Mouse (Mus musculus): ENCODE data around the gene Tas2r136. TPM values are rescaled to one million over a fixed set of nuclear protein-coding genes. Genes with fewer than 3 reads are reported as not detected.

Tas2r136 gene
- polyA plus RNA-seq (2014; fragmentation: Nextera tagmentation; extraction: Ambion mirVana) = not detected in 2 replicates

DNA sequence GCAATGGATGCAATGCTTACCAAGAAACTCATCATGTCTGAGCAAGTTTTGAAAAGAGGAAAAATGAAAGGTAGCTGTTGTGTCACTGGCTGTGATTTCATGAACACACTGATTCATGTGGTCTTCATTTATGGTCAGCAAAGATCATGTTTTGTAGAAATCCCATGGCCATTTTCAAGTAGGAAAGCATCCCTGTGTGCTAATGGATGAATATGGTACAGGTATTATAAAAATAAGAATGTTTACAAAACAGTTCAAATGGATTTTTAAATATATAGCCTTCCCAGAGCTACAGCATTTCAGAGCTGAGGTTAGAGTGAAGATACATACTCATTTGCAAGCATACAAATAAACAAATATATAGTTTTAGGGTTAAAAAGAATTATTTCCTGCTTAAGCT lies at the start of gene Tas2r136:
Tas2r136 (minus strand) TSS at position 101 of the 400 bp plus-strand sequence.
- Histone ChIP-seq H3K9ac (ENCODE audit: low read length) (no peak within 1 kb of the TSS), H3K9me3 (replicated peaks; ENCODE audit: control insufficient read depth, low read length) (no peaks in the 10 kb centered on the region), H3K27ac (ENCODE audit: low read depth, low read length) (no peak within 1 kb of the TSS), H3K27me3 (replicated peaks; ENCODE audit: control insufficient read depth, insufficient read depth, low read length) (no peaks in the 10 kb centered on the region), H3K4me3 (ENCODE audit: low read depth, low read length) (no peak within 1 kb of the TSS), H3K36me3 (ENCODE audit: control insufficient read depth, insufficient read depth, low read length) (no peaks in the 10 kb centered on the region), H3K4me2 (ENCODE audit: low read length) (no peak within 1 kb of the TSS), H3K4me1 (ENCODE audit: control insufficient read depth, insufficient read depth, low read length) (no peaks in the 10 kb centered on the region)
- DNase-seq (ENCODE audit: low spot score) (no peak), ATAC-seq (no peak)

- Histone ChIP-seq H3K27me3 (replicated peaks; ENCODE audit: control insufficient read depth, insufficient read depth, low read length) (no peaks in the 10 kb centered on the region), H3K36me3 (ENCODE audit: control insufficient read depth, insufficient read depth, low read length) (no peaks in the 10 kb centered on the region), H3K27ac (ENCODE audit: low read depth, low read length) (no peak within 1 kb of the TSS), H3K9ac (ENCODE audit: low read length) (no peak within 1 kb of the TSS), H3K4me3 (ENCODE audit: low read depth, low read length) (no peak within 1 kb of the TSS), H3K9me3 (replicated peaks; ENCODE audit: control insufficient read depth, low read length) (no peaks in the 10 kb centered on the region), H3K4me2 (ENCODE audit: low read length) (no peak within 1 kb of the TSS), H3K4me1 (ENCODE audit: control insufficient read depth, insufficient read depth, low read length) (no peaks in the 10 kb centered on the region)
- WGBS = 96% methylated on average over 1 of the region's 1 CpGs
- DNase-seq (ENCODE audit: low spot score) (no peak), ATAC-seq (no peak)
These were observed 24.6 kb upstream of the Tas2r136 start, which contains the start of gene Tas2r117 for GRCm38 (mm10) chr6:132802518-132802917. Gene Tas2r117 (plus strand): TSS chr6:132802818.

- Histone ChIP-seq H3K9ac (ENCODE audit: low read length) (no peak overlapping the region), H3K4me2 (ENCODE audit: low read length) (no peak overlapping the region), H3K27me3 (replicated peaks; ENCODE audit: control insufficient read depth, insufficient read depth, low read length) (no peaks in the 10 kb centered on the region), H3K4me3 (ENCODE audit: low read depth, low read length) (no peak overlapping the region), H3K4me1 (ENCODE audit: control insufficient read depth, insufficient read depth, low read length) (no peaks in the 10 kb centered on the region), H3K9me3 (replicated peaks; ENCODE audit: control insufficient read depth, low read length) (peaks cover 3% of the 10 kb centered on the region; the same call in 1 of the 2 replicates), H3K27ac (ENCODE audit: low read depth, low read length) (no peak overlapping the region), H3K36me3 (ENCODE audit: control insufficient read depth, insufficient read depth, low read length) (no peaks in the 10 kb centered on the region)
- ATAC-seq = no peak
- WGBS = 46% methylated on average over 1 of the region's 1 CpGs
- no peak for DNase-seq (ENCODE audit: low spot score)
These were observed 17.4 kb upstream of the Tas2r136 start for GRCm38 (mm10) chr6:132795393-132795792.

DNA sequence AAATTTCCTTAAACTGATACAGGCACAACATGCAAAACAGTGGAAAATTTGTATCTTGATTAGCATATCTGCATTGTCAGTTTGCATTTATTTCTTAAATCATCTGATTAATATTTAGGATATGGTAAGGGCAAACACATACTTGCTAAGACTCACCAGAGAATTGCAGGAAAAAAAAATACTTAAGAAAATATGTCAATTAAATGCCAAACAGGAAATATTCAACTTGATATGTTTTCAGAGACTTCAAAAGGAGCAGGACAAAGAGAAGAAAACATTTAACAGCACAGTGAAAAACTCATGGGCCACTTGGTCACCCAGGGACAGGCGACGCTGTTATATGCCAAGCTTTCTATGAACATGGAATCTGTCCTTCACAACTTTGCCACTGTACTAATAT lies 16.1 kb downstream of the Tas2r136 start, which contains the start of gene Tas2r102:
Tas2r102 (plus strand) TSS at position 301 of the 400 bp plus-strand sequence.
- ATAC-seq (no peak), DNase-seq (ENCODE audit: low spot score) (no peak)
- 91% methylated on average over 2 of the region's 2 CpGs for WGBS
- H3K9ac ChIP-seq (ENCODE audit: low read length) = no peak within 1 kb of the TSS
- H3K27ac ChIP-seq (ENCODE audit: low read depth, low read length) = no peak within 1 kb of the TSS
- no peak within 1 kb of the TSS for H3K4me3 ChIP-seq (ENCODE audit: low read depth, low read length)
- no peak within 1 kb of the TSS for H3K4me2 ChIP-seq (ENCODE audit: low read length)
- H3K27me3 ChIP-seq (replicated peaks; ENCODE audit: control insufficient read depth, insufficient read depth, low read length) = no peaks in the 10 kb centered on the region
- no peaks in the 10 kb centered on the region for H3K4me1 ChIP-seq (ENCODE audit: control insufficient read depth, insufficient read depth, low read length)
- no peaks in the 10 kb centered on the region for H3K36me3 ChIP-seq (ENCODE audit: control insufficient read depth, insufficient read depth, low read length)
- H3K9me3 ChIP-seq (replicated peaks; ENCODE audit: control insufficient read depth, low read length) = no peaks in the 10 kb centered on the region

DNA sequence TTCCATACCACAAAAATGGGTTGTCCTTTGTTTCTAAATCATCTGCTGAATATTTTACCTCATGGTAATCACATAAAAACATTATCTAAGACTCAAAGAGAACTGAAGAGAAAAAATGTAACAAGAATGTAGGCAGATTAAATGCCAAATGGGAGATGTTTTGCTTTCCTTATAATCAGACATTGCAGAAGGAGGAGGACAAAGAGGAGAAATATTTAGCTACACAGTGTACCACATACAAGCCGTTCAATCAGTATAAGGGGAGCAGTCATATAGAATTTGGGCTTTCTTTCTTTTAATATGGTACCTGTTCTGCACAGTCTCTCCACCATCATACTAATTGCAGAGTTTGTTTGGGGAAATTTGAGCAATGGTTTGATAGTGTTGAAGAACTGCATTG lies 23.5 kb downstream of the Tas2r136 start, which contains the start of gene Tas2r124:
Tas2r124 (plus strand) TSS at position 301 of the 400 bp plus-strand sequence.
- H3K4me3 ChIP-seq (ENCODE audit: low read depth, low read length) = no peak within 1 kb of the TSS
- no peaks in the 10 kb centered on the region for H3K36me3 ChIP-seq (ENCODE audit: control insufficient read depth, insufficient read depth, low read length)
- 84% methylated on average over 1 of the region's 1 CpGs for WGBS
- no peaks in the 10 kb centered on the region for H3K4me1 ChIP-seq (ENCODE audit: control insufficient read depth, insufficient read depth, low read length)
- no peaks in the 10 kb centered on the region for H3K27me3 ChIP-seq (replicated peaks; ENCODE audit: control insufficient read depth, insufficient read depth, low read length)
- H3K9ac ChIP-seq (ENCODE audit: low read length) = no peak within 1 kb of the TSS
- no peak for ATAC-seq
- DNase-seq (ENCODE audit: low spot score) = no peak
- no peak within 1 kb of the TSS for H3K4me2 ChIP-seq (ENCODE audit: low read length)
- H3K9me3 ChIP-seq (replicated peaks; ENCODE audit: control insufficient read depth, low read length) = no peaks in the 10 kb centered on the region
- no peak within 1 kb of the TSS for H3K27ac ChIP-seq (ENCODE audit: low read depth, low read length)

DNA sequence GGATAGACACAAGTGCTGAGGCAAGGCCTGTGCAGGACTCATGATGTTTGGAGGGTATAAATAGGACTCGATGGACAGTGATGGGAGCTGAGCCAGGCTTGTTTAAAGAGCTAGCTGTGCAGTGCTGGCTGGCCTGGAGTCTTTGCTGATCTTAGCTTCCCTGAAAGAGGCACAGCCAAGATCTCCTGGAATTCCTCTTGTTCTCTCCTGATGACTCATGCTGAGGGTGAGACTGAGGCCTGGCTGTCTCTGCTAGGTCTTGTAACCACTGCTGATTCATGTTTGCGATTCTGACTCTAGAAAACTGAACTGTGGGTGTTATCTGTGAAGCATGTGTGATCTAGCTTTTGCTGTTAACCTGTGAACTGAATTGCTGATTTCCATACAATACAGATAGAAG lies 27.8 kb downstream of the Tas2r136 start:
- H3K4me1 ChIP-seq (ENCODE audit: control insufficient read depth, insufficient read depth, low read length) = no peaks in the 10 kb centered on the region
- H3K36me3 ChIP-seq (ENCODE audit: control insufficient read depth, insufficient read depth, low read length) = no peaks in the 10 kb centered on the region
- DNase-seq (ENCODE audit: low spot score) = no peak
- ATAC-seq = no peak
- no peak overlapping the region for H3K4me3 ChIP-seq (ENCODE audit: low read depth, low read length)
- no peak overlapping the region for H3K27ac ChIP-seq (ENCODE audit: low read depth, low read length)
- WGBS = 88% methylated on average over 2 of the region's 2 CpGs
- H3K9me3 ChIP-seq (replicated peaks; ENCODE audit: control insufficient read depth, low read length) = no peaks in the 10 kb centered on the region
- H3K4me2 ChIP-seq (ENCODE audit: low read length) = no peak overlapping the region
- no peaks in the 10 kb centered on the region for H3K27me3 ChIP-seq (replicated peaks; ENCODE audit: control insufficient read depth, insufficient read depth, low read length)
- H3K9ac ChIP-seq (ENCODE audit: low read length) = no peak overlapping the region

- DNase-seq (ENCODE audit: low spot score) = no peak
- Histone ChIP-seq H3K9me3 (replicated peaks; ENCODE audit: control insufficient read depth, low read length) (no peaks in the 10 kb centered on the region), H3K27ac (ENCODE audit: low read depth, low read length) (no peak within 1 kb of the TSS), H3K4me2 (ENCODE audit: low read length) (no peak within 1 kb of the TSS), H3K4me1 (ENCODE audit: control insufficient read depth, insufficient read depth, low read length) (no peaks in the 10 kb centered on the region), H3K4me3 (ENCODE audit: low read depth, low read length) (no peak within 1 kb of the TSS), H3K27me3 (replicated peaks; ENCODE audit: control insufficient read depth, insufficient read depth, low read length) (no peaks in the 10 kb centered on the region), H3K36me3 (ENCODE audit: control insufficient read depth, insufficient read depth, low read length) (no peaks in the 10 kb centered on the region), H3K9ac (ENCODE audit: low read length) (no peak within 1 kb of the TSS)
- 76% methylated on average over 2 of the region's 2 CpGs for WGBS
- no peak for ATAC-seq
These were observed 40.0 kb downstream of the Tas2r136 start, which contains the start of gene Tas2r115 for GRCm38 (mm10) chr6:132737935-132738334. Gene Tas2r115 (minus strand): TSS chr6:132738035.

Other genes starting within 250 kb of the Tas2r136 start
- gene Prh1, start 208.4 kb downstream of the Tas2r136 start, polyA plus RNA-seq (2014; fragmentation: Nextera tagmentation; extraction: Ambion mirVana) = not detected in 2 replicates
- not detected in 2 replicates for gene Prp2, start 182.2 kb downstream of the Tas2r136 start, polyA plus RNA-seq (2014; fragmentation: Nextera tagmentation; extraction: Ambion mirVana)
- gene A630073D07Rik, start 126.6 kb downstream of the Tas2r136 start, polyA plus RNA-seq (2014; fragmentation: Nextera tagmentation; extraction: Ambion mirVana) = not detected in 2 replicates
- gene Tas2r120, start 121.2 kb downstream of the Tas2r136 start, polyA plus RNA-seq (2014; fragmentation: Nextera tagmentation; extraction: Ambion mirVana) = not detected in 2 replicates
- not detected in 2 replicates for gene Tas2r121, start 77.2 kb downstream of the Tas2r136 start, polyA plus RNA-seq (2014; fragmentation: Nextera tagmentation; extraction: Ambion mirVana)
- gene Tas2r122, start 66.2 kb downstream of the Tas2r136 start, polyA plus RNA-seq (2014; fragmentation: Nextera tagmentation; extraction: Ambion mirVana) = not detected in 2 replicates
- not detected in 2 replicates for gene Tas2r115, start 40.1 kb downstream of the Tas2r136 start, polyA plus RNA-seq (2014; fragmentation: Nextera tagmentation; extraction: Ambion mirVana)
- gene Tas2r124, start 23.4 kb downstream of the Tas2r136 start, polyA plus RNA-seq (2014; fragmentation: Nextera tagmentation; extraction: Ambion mirVana) = not detected in 2 replicates
- not detected in 2 replicates for gene Tas2r102, start 16.0 kb downstream of the Tas2r136 start, polyA plus RNA-seq (2014; fragmentation: Nextera tagmentation; extraction: Ambion mirVana)
- gene Tas2r117, start 24.7 kb upstream of the Tas2r136 start, polyA plus RNA-seq (2014; fragmentation: Nextera tagmentation; extraction: Ambion mirVana) = not detected in 2 replicates
- gene Tas2r123, start 69.0 kb upstream of the Tas2r136 start, polyA plus RNA-seq (2014; fragmentation: Nextera tagmentation; extraction: Ambion mirVana) = not detected in 2 replicates
- not detected in 2 replicates for gene Tas2r116, start 77.3 kb upstream of the Tas2r136 start, polyA plus RNA-seq (2014; fragmentation: Nextera tagmentation; extraction: Ambion mirVana)
- gene Tas2r110, start 89.8 kb upstream of the Tas2r136 start, polyA plus RNA-seq (2014; fragmentation: Nextera tagmentation; extraction: Ambion mirVana) = not detected in 2 replicates
- not detected in 2 replicates for gene Tas2r113, start 114.8 kb upstream of the Tas2r136 start, polyA plus RNA-seq (2014; fragmentation: Nextera tagmentation; extraction: Ambion mirVana)
- not detected in 2 replicates for gene Tas2r125, start 131.5 kb upstream of the Tas2r136 start, polyA plus RNA-seq (2014; fragmentation: Nextera tagmentation; extraction: Ambion mirVana)
- not detected in 2 replicates for gene Tas2r129, start 172.9 kb upstream of the Tas2r136 start, polyA plus RNA-seq (2014; fragmentation: Nextera tagmentation; extraction: Ambion mirVana)
- not detected in 2 replicates for gene Tas2r131, start 179.8 kb upstream of the Tas2r136 start, polyA plus RNA-seq (2014; fragmentation: Nextera tagmentation; extraction: Ambion mirVana)
- not detected in 2 replicates for gene Tas2r109, start 202.8 kb upstream of the Tas2r136 start, polyA plus RNA-seq (2014; fragmentation: Nextera tagmentation; extraction: Ambion mirVana)

Data from forebrain, embryonic 14.5 days (tissue).